Mouse (Mus musculus): ENCODE measurements around the gene Camk1g. TPM values are rescaled to one million over a fixed set of nuclear protein-coding genes. Genes with fewer than 3 reads are reported as not detected.
A peak's percentile ranks its signal among the peaks of the same experiment; 100 is the strongest.

Camk1g gene
- 34.4 and 34.5 TPM in 2 replicates for polyA plus RNA-seq (2012; rRNA removed)

DNA sequence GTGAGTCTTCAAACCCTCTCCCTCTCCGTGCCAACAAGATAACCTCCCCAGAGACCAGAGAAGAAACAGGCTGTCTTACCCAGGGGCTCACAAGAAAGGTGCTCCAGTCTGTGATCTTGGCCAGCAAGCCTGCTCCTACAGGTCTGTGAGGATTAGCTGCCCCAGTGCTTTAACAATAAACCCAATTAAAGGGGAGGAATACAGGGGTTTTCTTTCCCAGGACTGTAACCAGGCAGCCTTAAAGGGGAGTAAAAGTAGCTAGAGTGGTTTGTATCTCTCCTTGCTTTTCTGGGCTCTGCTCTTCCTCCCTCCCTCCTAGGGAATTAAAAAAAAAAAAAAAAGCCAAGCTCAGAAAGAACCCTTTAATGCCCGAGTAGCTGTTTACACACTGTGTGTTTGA lies at the start of gene Camk1g:
Gene Camk1g (minus strand): TSS at position 203 of the 400 bp plus-strand sequence.
- TF ChIP-seq POLR2A (IDR thresholded peaks at IDR 0.05; ENCODE audit: extremely low read depth, insufficient read depth, low read length) (peak; percentile 84), CTCF (IDR thresholded peaks at IDR 0.05; ENCODE audit: extremely low read depth, insufficient read depth, low read length) (no peak)
- Histone ChIP-seq H3K27ac (ENCODE audit: insufficient read depth, low read length) (peak within 1 kb of the TSS; percentile 19), H3K4me1 (ENCODE audit: control insufficient read depth, insufficient read depth, low read length) (peaks cover 10% of the 10 kb centered on the region; the same call in 1 of the 2 replicates), H3K4me3 (ENCODE audit: insufficient read depth, low read length) (peak within 1 kb of the TSS; percentile 71)

DNA sequence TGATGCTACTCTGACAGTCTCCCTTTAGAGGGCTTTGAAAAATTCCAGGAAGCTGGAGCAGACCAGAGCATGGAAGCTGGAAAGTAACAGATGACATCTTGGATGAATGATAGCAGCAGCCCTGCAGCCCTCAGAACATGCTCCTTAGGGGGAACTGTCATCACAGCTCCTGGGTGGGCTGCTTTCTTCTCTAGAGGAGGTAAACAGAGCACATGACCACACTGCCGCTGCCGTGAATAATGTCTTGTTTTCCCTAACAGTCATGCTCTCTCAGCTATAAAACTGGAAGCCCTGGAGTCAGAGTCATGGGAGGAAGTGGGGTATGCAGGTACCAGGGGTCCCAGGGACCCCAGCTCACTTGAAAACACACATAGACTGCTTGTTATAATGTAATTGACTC lies 49.1 kb upstream of the Camk1g start:
- TF ChIP-seq CTCF (IDR thresholded peaks at IDR 0.05; ENCODE audit: extremely low read depth, insufficient read depth, low read length), result no peak
- TF ChIP-seq POLR2A (IDR thresholded peaks at IDR 0.05; ENCODE audit: extremely low read depth, insufficient read depth, low read length), result no peak
- H3K4me1 ChIP-seq (ENCODE audit: control insufficient read depth, insufficient read depth, low read length), result no peaks in the 10 kb centered on the region
- no peak overlapping the region for H3K4me3 ChIP-seq (ENCODE audit: insufficient read depth, low read length)
- no peak overlapping the region for H3K27ac ChIP-seq (ENCODE audit: insufficient read depth, low read length)

GRCm38 (mm10) chr1:193418656-193419055 lies 48.6 kb upstream of the Camk1g start:
- no peak for TF ChIP-seq POLR2A (IDR thresholded peaks at IDR 0.05; ENCODE audit: extremely low read depth, insufficient read depth, low read length)
- no peak for TF ChIP-seq CTCF (IDR thresholded peaks at IDR 0.05; ENCODE audit: extremely low read depth, insufficient read depth, low read length)
- Histone ChIP-seq H3K4me1 (ENCODE audit: control insufficient read depth, insufficient read depth, low read length) (no peaks in the 10 kb centered on the region), H3K27ac (ENCODE audit: insufficient read depth, low read length) (no peak overlapping the region), H3K4me3 (ENCODE audit: insufficient read depth, low read length) (no peak overlapping the region)

DNA sequence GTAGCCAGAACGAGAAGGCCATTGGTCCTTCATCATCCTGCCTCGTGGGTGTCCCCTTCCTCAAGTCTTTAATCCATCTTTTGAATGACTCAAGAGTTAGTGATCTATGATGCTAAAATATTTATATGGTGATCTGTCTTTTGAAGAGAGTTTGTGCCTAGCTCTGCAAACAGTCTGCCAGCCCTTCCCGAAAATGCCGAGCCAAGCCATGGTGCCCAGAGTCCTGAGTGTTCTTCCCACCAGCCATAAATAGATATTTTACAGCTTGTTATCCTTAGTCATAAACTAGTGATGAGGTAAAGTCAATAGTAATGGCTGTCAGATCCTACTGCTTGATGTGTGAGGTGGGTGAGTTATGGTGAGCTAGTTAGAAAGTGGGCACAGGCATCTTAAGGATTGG lies 44.0 kb upstream of the Camk1g start:
- TF ChIP-seq CTCF (IDR thresholded peaks at IDR 0.05; ENCODE audit: extremely low read depth, insufficient read depth, low read length) (no peak), POLR2A (IDR thresholded peaks at IDR 0.05; ENCODE audit: extremely low read depth, insufficient read depth, low read length) (no peak)
- H3K4me3 ChIP-seq (ENCODE audit: insufficient read depth, low read length), result no peak overlapping the region
- H3K27ac ChIP-seq (ENCODE audit: insufficient read depth, low read length), result no peak overlapping the region
- no peaks in the 10 kb centered on the region for H3K4me1 ChIP-seq (ENCODE audit: control insufficient read depth, insufficient read depth, low read length)

GRCm38 (mm10) chr1:193413368-193414000 lies 43.4 kb upstream of the Camk1g start:
- no peak overlapping the region for H3K27ac ChIP-seq (ENCODE audit: insufficient read depth, low read length)
- no peaks in the 10 kb centered on the region for H3K4me1 ChIP-seq (ENCODE audit: control insufficient read depth, insufficient read depth, low read length)
- no peak overlapping the region for H3K4me3 ChIP-seq (ENCODE audit: insufficient read depth, low read length)
- TF ChIP-seq POLR2A (IDR thresholded peaks at IDR 0.05; ENCODE audit: extremely low read depth, insufficient read depth, low read length), result no peak
- TF ChIP-seq CTCF (IDR thresholded peaks at IDR 0.05; ENCODE audit: extremely low read depth, insufficient read depth, low read length), result no peak

GRCm38 (mm10) chr1:193407487-193407886 lies 37.4 kb upstream of the Camk1g start:
- TF ChIP-seq POLR2A (IDR thresholded peaks at IDR 0.05; ENCODE audit: extremely low read depth, insufficient read depth, low read length) (no peak), CTCF (IDR thresholded peaks at IDR 0.05; ENCODE audit: extremely low read depth, insufficient read depth, low read length) (no peak)
- no peak overlapping the region for H3K4me3 ChIP-seq (ENCODE audit: insufficient read depth, low read length)
- H3K27ac ChIP-seq (ENCODE audit: insufficient read depth, low read length), result no peak overlapping the region
- no peaks in the 10 kb centered on the region for H3K4me1 ChIP-seq (ENCODE audit: control insufficient read depth, insufficient read depth, low read length)

DNA sequence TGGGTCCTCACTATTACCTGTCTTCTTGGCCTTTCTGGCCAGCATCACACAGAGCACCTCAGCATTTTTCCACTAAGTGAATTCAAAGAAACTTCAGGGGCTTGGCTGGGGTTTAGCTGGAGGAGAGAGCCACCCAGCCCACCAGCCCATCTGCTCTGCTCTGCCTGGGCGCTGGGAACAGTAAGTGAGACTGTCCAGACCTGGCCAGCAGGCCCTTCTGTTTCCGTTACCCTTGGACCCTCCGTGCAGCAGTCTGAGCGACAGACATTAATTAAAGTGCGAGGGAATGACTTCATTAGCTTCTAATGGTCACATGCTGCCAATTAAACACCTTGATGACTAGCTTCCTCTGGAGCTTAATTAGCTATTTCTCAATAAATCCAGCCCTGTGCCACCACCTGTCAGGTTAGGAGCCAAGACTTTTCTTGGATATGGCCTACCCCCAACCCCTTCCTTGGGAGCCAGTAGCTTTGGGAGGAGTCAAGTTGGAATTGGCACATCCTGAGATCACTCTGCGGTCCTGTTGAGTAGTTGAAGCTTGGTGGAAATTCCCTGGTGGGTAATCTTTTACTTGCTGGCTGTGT lies 36.1 kb upstream of the Camk1g start:
- TF ChIP-seq CTCF (IDR thresholded peaks at IDR 0.05; ENCODE audit: extremely low read depth, insufficient read depth, low read length) (no peak), POLR2A (IDR thresholded peaks at IDR 0.05; ENCODE audit: extremely low read depth, insufficient read depth, low read length) (no peak)
- H3K4me1 ChIP-seq (ENCODE audit: control insufficient read depth, insufficient read depth, low read length), result no peaks in the 10 kb centered on the region
- no peak overlapping the region for H3K4me3 ChIP-seq (ENCODE audit: insufficient read depth, low read length)
- H3K27ac ChIP-seq (ENCODE audit: insufficient read depth, low read length), result no peak overlapping the region

DNA sequence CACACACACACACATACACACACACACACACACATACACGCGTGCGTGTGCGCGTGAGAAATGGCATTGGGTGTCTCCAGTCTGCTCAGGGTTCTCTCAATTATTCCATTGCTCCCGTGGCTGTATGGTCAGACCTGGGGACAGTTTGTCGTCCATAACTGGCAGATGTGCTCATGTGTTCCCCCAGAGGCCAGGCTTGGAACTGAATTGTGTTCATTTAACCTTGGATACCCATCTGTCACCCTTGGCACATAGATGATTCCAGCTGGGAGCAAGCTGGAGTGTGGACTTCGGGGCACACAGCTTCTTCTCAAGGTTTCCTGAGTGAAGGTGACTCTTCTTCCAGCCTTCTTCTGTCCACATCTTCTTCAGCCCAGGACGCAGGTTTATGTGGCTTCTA lies 31.6 kb upstream of the Camk1g start:
- Histone ChIP-seq H3K27ac (ENCODE audit: insufficient read depth, low read length) (no peak overlapping the region), H3K4me3 (ENCODE audit: insufficient read depth, low read length) (no peak overlapping the region), H3K4me1 (ENCODE audit: control insufficient read depth, insufficient read depth, low read length) (no peaks in the 10 kb centered on the region)
- TF ChIP-seq CTCF (IDR thresholded peaks at IDR 0.05; ENCODE audit: extremely low read depth, insufficient read depth, low read length) (no peak), POLR2A (IDR thresholded peaks at IDR 0.05; ENCODE audit: extremely low read depth, insufficient read depth, low read length) (no peak)

GRCm38 (mm10) chr1:193400348-193400747 lies 30.2 kb upstream of the Camk1g start:
- no peaks in the 10 kb centered on the region for H3K4me1 ChIP-seq (ENCODE audit: control insufficient read depth, insufficient read depth, low read length)
- TF ChIP-seq CTCF (IDR thresholded peaks at IDR 0.05; ENCODE audit: extremely low read depth, insufficient read depth, low read length), result no peak
- TF ChIP-seq POLR2A (IDR thresholded peaks at IDR 0.05; ENCODE audit: extremely low read depth, insufficient read depth, low read length), result no peak
- H3K4me3 ChIP-seq (ENCODE audit: insufficient read depth, low read length), result no peak overlapping the region
- H3K27ac ChIP-seq (ENCODE audit: insufficient read depth, low read length), result no peak overlapping the region

Data from cortical plate, adult 2 months (tissue).